Mouse (Mus musculus): ENCODE data around the gene Ascl5.

The Ascl5 gene

DNA sequence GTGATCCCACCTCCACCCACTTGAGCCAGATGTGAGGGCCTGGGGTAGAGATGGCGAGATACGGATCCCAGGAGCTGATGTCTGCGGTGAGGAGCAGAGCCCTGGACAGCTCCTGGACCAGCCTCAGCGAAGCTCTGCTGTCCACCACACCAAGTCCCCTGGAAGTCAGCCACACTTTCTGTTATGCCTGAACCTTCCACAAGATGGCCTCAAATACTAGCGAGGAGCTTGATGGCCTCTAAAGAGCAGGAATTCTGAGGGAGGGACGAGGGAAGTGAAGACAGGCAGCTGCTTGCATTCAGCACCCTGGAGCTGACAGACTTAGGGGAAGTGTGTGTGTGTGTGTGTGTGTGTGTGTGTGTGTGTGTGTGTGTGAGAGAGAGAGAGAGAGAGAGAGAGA is 861 bp downstream of the Ascl5 start:
- peak; percentile 67 for DNase-seq

DNA sequence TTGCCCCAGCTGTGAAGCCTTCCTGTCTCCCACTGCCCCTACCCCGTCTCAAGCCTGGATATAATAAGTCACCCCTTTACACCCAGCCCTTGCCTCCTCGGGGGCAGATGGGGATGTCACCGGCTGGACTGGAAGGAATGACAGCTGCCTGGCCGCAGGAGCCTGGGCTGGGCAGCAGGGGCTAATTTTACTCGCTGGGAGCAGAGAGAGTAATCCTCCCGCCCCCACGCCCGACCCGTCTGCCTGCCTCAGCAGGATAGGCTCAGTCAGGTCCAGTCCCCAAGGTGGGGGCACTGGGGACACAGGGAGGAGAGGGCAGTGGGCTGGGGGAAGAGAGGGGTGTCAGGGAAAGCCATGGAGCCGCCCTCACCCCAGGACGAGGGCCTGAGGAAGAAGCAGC is 1.9 kb downstream of the Ascl5 start, which contains the start of gene Cacna1s:
Gene Cacna1s, plus strand, starts transcription at position 204 of the 400 bp plus-strand sequence.
- DNase-seq, result no peak

DNA sequence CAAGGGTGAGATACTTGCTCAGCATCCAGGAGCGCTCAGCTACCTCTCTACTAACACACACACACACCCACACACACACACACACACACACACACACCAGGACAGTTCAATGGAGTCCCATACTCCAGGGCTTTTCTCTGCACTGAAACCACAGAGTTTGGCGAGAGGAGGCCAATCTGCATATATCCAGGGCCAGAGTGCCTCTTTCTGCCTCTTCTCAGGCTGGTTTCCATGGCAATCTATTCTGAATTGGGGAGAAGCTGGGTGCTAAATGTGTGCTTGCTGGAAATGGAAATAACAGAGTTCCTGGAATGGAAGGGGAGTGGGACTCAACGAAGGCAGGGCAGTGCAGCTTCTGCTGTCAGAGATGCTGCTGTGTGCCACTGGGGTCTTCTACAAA is 5.2 kb downstream of the Ascl5 start:
- DNase-seq, result peak; percentile 47

DNA sequence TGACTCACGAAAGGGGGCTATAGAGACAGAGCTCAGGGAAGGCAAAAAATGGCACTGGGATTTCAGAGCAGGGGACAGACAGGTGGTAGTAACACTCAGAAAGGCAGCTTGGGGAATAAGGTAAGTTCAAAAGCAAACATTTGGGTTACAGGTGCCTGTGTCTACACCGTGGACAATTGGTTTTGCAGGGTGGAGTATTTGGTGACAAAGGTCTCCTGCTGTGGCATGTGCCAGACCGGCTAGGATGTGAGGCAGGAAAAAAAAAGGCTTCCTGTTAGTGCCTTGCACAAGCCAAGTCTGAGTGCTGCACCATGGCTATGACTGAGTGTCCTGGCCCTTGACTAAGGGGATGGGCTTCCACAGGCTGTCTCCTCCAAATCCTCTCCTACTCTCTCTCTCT is 8.0 kb downstream of the Ascl5 start:
- DNase-seq, result no peak

DNA sequence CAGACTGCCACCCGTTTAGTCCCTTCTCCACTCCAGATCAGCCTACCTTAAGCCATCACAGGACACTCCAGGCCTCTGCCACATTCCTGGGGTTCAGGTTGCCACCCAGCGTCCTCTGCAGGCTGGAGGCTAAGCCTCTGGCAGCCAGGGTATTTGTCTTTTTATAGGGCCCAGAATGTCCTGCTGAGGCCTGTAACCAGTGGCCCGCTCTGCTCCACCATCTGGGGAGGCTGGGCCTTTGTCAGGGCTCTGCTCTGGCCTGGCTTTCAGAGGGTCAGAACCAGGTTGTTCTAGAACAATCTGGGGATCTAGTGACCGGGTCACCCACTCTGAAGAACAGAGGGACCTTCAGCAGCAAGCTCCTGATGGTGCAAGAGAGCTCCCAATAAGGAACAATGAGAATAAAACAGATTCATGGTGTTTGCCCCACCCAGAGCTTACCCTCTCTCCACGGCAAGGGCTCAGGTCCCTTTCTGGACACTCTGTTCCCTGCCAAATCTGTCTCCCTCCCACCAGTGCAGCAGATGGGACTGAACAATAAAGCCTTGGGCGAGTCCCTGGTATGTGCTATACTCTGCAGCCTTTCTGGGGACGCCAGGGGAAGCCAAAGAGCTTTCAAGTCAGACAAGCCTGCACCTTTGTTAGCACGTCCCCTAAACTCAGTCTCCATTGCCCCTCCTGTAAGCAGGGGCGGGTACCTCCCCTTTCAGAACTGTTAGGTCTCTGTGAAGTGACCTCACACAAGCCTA is 10.6 kb downstream of the Ascl5 start:
- DNase-seq, result peak; percentile 85

DNA sequence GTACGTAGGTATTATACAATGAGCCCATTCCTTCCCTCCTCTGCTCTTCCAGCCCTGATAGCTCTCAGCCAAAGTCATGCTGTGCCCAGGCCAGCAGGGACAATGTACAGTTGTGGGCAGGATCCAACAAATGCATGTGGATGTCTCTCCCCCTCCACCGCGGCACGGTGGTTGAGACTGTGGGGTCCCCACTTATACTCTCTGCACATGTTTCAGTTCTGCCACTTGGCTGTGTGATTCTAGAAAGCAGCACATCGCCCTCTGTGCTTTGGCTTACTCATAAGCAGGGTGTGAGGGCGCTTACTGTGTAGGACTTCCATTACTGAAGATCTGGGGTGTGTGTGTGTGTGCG is 11.2 kb downstream of the Ascl5 start:
- DNase-seq, result no peak

DNA sequence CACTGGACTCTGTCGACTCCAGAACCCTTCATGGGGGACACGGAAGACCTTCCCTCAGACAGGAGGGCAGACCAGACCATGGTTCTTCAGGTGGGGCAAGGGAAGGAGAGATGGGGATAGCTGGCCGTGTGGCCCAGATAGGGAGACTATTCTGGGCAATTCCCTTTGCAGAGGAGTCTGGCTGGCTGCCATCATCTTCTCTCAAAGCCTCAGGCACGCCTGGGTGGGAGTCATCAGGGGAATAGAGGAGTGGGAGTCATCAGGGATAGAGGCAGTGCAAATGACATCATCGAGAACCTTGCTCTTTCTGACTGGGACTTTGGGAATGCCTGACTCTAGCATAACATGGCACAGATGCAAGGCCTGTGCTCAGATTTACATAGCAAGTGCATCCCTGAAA is 13.4 kb downstream of the Ascl5 start:
- DNase-seq, result peak; percentile 67

DNA sequence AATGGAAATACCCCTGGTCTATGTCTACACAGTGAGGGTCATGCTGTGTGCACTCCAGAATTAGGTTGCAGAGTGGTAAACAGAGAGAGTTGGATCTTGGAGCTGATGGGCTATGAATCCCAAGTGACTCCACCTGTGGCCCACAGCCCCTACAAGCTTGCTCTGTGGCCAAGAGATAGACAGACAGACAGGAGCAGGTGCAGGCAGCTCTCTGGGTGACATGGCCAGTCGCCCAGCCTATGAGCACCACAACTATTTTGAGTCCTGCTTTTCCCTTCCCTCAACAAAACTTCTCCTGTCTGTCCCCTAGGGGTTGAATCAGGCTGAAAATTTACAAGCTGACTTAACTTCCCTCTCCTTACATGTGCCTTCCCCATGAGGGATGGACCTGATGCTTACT is 16.0 kb downstream of the Ascl5 start:
- DNase-seq, result no peak

DNA sequence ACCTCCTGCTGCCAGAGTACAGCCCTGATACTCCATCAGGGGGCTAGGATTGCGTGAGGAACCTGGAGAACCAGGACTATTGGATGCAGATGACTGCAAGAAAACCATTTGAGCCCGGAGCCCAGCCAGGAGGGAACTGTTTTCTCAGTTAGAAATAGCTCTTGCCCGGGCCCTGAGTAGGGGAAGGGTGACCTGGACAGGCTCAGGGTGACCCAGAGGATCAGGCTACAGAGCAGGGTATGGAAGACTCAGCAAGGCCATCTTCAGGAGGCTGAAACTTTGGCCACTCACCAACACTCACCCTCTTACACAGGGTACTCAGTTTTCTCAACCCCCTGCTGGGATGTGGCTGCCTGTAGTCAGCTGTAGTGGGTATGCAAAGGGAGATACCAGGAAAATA is 17.0 kb downstream of the Ascl5 start:
- DNase-seq, result peak; percentile 3

DNA sequence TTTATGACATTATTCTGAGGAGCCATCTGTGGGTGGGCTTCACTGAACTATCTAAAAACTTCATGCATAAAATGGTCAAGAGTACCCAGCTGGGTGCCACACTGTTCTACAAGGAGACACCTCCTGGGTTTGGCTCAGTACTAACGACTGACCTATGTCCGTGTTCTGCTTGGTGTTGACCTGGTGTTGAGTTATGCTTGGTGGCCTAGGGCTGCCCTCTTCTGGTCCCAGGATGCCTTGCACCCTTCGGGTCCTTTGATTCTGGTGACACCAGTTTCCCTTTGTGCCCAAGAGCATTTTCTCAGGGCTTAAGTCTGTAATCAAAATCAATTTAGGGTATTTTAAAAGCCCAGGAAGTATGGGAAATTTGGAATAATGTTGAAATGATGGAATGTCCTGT is 25.5 kb downstream of the Ascl5 start:
- DNase-seq, result no peak

DNA sequence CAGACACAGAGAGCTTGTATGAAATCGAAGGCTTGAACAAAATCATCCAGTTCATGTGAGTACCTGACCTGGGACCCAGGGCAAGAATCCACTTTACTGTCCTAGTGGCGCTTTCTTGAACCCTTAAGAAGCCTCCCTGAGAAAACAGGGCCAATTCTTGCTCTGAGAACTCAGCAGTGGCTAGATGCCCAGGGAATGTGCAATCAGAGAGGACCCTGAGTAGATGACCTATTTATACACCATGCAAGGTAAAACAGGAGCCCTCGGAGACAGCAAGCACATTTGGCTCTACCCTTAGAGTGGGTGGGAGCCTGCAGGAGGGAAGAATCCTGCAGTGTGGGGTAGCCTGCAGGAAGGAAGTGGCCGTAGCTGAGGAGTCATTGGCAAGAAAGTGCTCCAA is 27.1 kb downstream of the Ascl5 start:
- no peak for DNase-seq

DNA sequence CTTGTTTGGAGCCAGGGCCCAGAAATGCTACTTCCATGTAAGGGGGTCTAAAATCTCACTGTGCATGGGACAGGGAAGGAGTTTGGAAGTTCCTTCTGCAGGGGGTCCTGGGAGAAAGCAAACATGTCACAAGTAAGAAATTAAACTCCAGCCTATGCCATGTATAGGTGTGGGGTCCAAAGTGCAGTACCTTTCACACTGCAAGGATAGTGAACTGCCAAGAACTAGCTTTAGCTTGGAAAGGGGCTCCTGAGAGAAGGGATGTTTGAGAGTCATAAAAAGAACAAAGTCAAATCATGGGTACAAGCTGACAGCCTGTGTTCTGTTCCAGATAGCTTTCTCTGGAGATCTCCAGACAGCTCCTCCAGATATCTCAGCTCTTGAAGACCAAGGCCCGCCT is 30.6 kb downstream of the Ascl5 start:
- DNase-seq, result no peak

DNA sequence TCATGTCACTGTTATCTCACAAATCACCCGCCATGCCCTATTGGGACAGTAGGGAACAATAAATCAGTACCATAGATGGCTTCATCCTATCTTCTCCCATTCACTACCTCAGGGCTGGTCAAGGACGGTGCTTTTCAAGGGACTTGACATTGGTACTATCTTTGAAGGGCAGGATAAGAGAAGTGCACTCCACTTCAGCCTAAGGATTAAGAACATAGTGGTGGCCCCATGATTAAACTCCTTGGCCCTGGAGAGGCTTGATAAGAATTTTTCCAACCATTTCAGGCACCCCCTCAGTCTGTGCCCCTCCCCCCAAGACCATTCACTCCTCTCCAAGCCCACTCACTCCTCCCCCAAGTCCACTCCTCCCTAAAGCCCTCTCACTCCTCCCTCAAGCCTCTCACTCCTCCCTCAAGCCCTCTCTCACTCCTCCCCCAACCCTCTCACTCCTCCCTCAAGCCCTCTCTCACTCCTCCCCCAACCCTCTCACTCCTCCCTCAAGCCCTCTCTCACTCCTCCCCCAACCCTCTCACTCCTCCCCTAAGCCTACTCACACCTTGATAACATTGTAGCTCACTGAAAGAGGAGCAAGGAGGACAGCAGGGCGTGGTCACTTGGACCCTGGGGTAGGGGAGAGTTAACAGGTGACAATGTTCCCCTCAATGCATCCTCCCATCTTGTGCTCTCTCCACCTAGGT is 35.5 kb downstream of the Ascl5 start:
- no peak for DNase-seq

DNA sequence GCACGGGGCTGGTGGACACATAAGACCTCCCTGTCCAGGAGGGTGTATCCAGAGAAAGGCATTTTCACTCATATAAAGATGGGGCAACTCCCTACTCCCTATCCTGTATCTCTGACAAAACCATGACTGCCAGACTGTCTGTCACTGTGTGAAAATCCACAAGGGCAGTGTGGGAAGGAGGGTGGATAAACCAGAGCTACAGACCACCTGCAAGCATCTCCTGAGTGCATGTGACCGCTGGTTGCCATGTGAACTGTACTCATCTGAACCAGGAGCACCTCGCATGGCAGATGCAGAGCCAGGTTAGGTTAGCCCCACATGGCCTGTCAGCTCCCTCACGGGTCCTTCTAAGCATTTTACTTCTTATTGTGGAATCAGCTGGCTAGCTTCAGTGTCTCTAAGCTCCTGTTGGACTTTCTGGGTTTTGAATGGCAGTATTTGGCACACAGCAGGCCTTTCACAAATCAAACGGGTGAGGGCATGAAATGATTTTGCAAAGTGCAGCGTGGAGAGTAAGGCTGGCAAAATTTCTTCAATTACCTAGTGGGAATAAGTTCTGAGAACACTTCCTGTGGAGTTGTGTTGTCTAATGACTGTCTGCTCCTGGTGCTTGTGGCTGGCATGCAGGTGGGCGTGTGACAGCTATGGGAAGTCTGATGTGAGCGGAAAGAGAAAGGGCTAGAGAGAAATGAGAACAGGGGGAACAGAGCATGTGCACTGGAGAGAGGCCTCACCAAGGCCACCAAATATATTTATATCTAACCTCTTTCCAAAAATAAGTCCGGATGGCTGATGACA is 39.0 kb downstream of the Ascl5 start:
- no peak for DNase-seq

DNA sequence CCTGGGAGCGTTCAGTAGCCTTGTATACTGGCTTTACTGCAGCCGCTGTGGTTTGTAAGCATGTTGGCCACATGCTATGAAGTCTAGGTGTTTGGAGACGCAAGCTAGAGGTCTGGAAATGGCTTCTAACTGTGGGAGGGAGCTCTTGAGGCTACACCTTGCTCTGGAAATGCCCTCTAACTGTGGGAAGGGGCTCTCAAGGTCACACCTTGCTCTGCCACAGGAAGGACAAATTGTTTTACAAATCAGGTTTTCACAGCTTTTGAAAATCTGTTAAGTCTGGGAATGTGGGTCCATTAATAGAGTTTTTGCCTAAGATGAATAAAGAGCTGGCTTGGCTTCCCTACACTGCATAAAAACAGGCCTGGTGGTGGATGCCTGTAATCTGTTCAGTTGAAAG is 43.1 kb downstream of the Ascl5 start:
- DNase-seq, result no peak

DNA sequence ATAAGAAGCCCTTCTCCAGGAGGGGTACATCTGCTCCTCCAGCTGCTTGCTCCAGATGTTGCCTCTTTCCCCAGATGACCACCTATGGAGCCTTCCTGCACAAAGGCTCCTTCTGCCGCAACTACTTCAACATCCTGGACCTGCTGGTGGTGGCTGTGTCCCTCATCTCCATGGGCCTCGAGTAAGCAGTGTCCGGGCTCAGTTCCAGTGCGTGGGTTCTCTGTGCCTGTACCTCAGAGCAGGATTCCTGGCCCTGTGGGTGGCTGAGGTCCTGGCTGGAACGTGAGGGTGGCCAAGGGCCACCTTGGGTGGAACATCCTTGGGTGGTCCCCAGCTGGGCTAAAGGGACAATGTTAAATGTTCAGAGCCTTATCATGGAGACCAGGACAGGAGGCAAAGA is 44.2 kb downstream of the Ascl5 start:
- no peak for DNase-seq

Measured in right cerebral cortex, postnatal 14 days (tissue).